Mouse (Mus musculus): ENCODE results near the gene Myf5. TPM values are rescaled to one million over a fixed set of nuclear protein-coding genes. Genes with fewer than 3 reads are reported as not detected.

The Myf5 gene
- polyA plus RNA-seq, 1 experiment: not detected

DNA sequence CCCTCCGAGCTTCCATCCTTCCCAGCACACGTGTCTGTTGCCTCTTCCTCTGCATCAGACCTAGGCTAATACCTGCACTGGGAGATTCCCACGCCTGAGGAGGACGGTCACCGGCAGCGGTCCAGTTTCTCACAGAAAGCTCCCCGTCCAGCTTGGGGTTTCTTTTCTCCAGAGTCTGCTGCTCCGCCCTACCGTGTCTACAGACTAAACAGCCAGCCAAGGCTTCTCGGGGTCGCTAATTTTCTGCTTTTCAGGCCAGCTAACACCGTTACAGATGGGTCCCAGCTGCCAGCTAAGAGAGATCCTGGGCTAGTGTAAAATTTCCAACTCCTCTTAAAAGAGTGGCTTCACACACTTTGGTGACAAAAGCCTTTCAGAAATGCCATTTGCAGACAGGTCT lies 836 bp upstream of the Myf5 start:
- Histone ChIP-seq H3K27me3 (ENCODE audit: control insufficient read depth, insufficient read depth, low read length) (no peaks in the 10 kb centered on the region), H3K36me3 (ENCODE audit: control insufficient read depth, insufficient read depth, low read length) (no peaks in the 10 kb centered on the region), H3K4me3 (ENCODE audit: control insufficient read depth, low read depth, low read length) (no peak overlapping the region), H3K27ac (ENCODE audit: control insufficient read depth, insufficient read depth, low read depth, low read length) (no peak overlapping the region), H3K4me1 (ENCODE audit: control insufficient read depth, insufficient read depth, low read length) (peaks cover 12% of the 10 kb centered on the region)
- TF ChIP-seq POLR2A (IDR thresholded peaks at IDR 0.05; ENCODE audit: control insufficient read depth, low read depth, low read length) (no peak), CTCF (IDR thresholded peaks at IDR 0.05; ENCODE audit: control insufficient read depth, insufficient read depth, insufficient replicate concordance, low read depth, low read length) (no peak)

DNA sequence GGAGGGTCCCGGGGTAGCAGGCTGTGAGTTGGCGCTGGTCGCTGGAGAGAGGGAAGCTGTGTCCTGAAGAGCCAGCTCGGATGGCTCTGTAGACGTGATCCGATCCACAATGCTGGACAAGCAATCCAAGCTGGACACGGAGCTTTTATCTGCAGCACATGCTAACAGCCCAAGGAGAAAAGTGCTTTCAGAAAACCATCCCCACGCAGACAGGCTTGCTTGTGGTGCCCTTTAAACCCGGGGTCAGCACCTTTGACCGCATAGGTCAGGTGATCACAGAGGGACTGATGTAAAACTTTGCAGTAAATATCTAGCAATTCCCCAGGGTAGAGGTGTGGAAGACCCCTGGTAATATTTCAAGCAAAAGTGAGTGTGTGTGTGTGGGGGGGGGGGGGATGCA lies 1.9 kb downstream of the Myf5 start:
- Histone ChIP-seq H3K27ac (ENCODE audit: control insufficient read depth, insufficient read depth, low read depth, low read length) (no peak overlapping the region), H3K36me3 (ENCODE audit: control insufficient read depth, insufficient read depth, low read length) (no peaks in the 10 kb centered on the region), H3K4me1 (ENCODE audit: control insufficient read depth, insufficient read depth, low read length) (peaks cover 12% of the 10 kb centered on the region), H3K27me3 (ENCODE audit: control insufficient read depth, insufficient read depth, low read length) (no peaks in the 10 kb centered on the region), H3K4me3 (ENCODE audit: control insufficient read depth, low read depth, low read length) (peak overlapping the region; percentile 8)
- no peak for TF ChIP-seq POLR2A (IDR thresholded peaks at IDR 0.05; ENCODE audit: control insufficient read depth, low read depth, low read length)
- TF ChIP-seq CTCF (IDR thresholded peaks at IDR 0.05; ENCODE audit: control insufficient read depth, insufficient read depth, insufficient replicate concordance, low read depth, low read length): no peak

DNA sequence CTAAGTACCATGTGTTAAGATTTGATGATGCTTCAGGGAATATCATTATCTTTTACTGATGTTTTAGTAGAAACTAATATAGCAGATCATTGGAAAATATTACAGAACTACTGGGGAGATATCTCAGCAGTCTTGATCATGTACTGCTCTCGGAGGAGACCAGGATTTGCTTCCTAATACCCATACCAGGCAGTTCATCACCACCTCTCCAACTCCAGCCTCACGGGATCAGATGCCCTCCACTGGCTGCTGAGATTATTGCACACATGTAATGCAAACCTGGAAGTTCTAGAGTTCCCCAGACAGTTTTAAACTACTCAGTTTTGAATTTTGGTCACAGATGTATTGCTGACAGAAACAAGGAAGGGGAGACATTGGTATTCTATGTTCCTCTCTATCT lies 12.4 kb downstream of the Myf5 start:
- H3K27ac ChIP-seq (ENCODE audit: control insufficient read depth, insufficient read depth, low read depth, low read length): no peak overlapping the region
- no peak overlapping the region for H3K4me3 ChIP-seq (ENCODE audit: control insufficient read depth, low read depth, low read length)
- H3K27me3 ChIP-seq (ENCODE audit: control insufficient read depth, insufficient read depth, low read length): no peaks in the 10 kb centered on the region
- H3K36me3 ChIP-seq (ENCODE audit: control insufficient read depth, insufficient read depth, low read length): no peaks in the 10 kb centered on the region
- no peaks in the 10 kb centered on the region for H3K4me1 ChIP-seq (ENCODE audit: control insufficient read depth, insufficient read depth, low read length)
- no peak for TF ChIP-seq CTCF (IDR thresholded peaks at IDR 0.05; ENCODE audit: control insufficient read depth, insufficient read depth, insufficient replicate concordance, low read depth, low read length)
- no peak for TF ChIP-seq POLR2A (IDR thresholded peaks at IDR 0.05; ENCODE audit: control insufficient read depth, low read depth, low read length)

DNA sequence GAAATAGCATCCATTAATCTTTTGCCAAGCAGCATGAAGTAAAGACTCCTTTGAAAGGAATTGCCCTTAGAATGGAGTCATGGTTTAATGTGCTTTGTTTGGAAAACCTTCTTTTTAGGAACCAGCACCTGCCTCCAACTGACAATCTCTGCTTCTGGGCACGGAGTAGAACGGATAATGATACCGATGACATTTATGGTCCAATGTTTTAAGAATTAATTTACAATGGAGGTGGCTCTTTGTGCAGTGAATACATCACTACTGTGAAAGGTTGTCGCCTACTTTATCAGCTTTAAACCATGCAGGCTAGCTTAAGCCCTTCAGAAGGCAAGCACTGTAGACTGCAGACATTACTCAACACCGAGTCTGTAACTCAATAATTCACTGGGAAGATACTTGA lies 14.2 kb downstream of the Myf5 start:
- TF ChIP-seq POLR2A (IDR thresholded peaks at IDR 0.05; ENCODE audit: control insufficient read depth, low read depth, low read length) (no peak), CTCF (IDR thresholded peaks at IDR 0.05; ENCODE audit: control insufficient read depth, insufficient read depth, insufficient replicate concordance, low read depth, low read length) (no peak)
- H3K4me1 ChIP-seq (ENCODE audit: control insufficient read depth, insufficient read depth, low read length): no peaks in the 10 kb centered on the region
- H3K4me3 ChIP-seq (ENCODE audit: control insufficient read depth, low read depth, low read length): no peak overlapping the region
- H3K36me3 ChIP-seq (ENCODE audit: control insufficient read depth, insufficient read depth, low read length): no peaks in the 10 kb centered on the region
- H3K27ac ChIP-seq (ENCODE audit: control insufficient read depth, insufficient read depth, low read depth, low read length): no peak overlapping the region
- no peaks in the 10 kb centered on the region for H3K27me3 ChIP-seq (ENCODE audit: control insufficient read depth, insufficient read depth, low read length)

- no peak for TF ChIP-seq CTCF (IDR thresholded peaks at IDR 0.05; ENCODE audit: control insufficient read depth, insufficient read depth, insufficient replicate concordance, low read depth, low read length)
- TF ChIP-seq POLR2A (IDR thresholded peaks at IDR 0.05; ENCODE audit: control insufficient read depth, low read depth, low read length): no peak
- H3K27ac ChIP-seq (ENCODE audit: control insufficient read depth, insufficient read depth, low read depth, low read length): no peak overlapping the region
- no peak overlapping the region for H3K4me3 ChIP-seq (ENCODE audit: control insufficient read depth, low read depth, low read length)
These were observed 18.1 kb downstream of the Myf5 start for GRCm38 (mm10) chr10:107467819-107468218.

GRCm38 (mm10) chr10:107449496-107450330 lies 36.2 kb downstream of the Myf5 start:
- no peak overlapping the region for H3K27ac ChIP-seq (ENCODE audit: control insufficient read depth, insufficient read depth, low read depth, low read length)
- H3K4me1 ChIP-seq (ENCODE audit: control insufficient read depth, insufficient read depth, low read length): no peaks in the 10 kb centered on the region
- TF ChIP-seq POLR2A (IDR thresholded peaks at IDR 0.05; ENCODE audit: control insufficient read depth, low read depth, low read length): no peak
- no peak for TF ChIP-seq CTCF (IDR thresholded peaks at IDR 0.05; ENCODE audit: control insufficient read depth, insufficient read depth, insufficient replicate concordance, low read depth, low read length)
- no peaks in the 10 kb centered on the region for H3K36me3 ChIP-seq (ENCODE audit: control insufficient read depth, insufficient read depth, low read length)
- no peaks in the 10 kb centered on the region for H3K27me3 ChIP-seq (ENCODE audit: control insufficient read depth, insufficient read depth, low read length)
- H3K4me3 ChIP-seq (ENCODE audit: control insufficient read depth, low read depth, low read length): no peak overlapping the region

More at GRCm38 (mm10) chr10:107467819-107468218, 18.1 kb downstream of the Myf5 start:
- Histone ChIP-seq H3K36me3 (ENCODE audit: control insufficient read depth, insufficient read depth, low read length) (no peaks in the 10 kb centered on the region), H3K27me3 (ENCODE audit: control insufficient read depth, insufficient read depth, low read length) (no peaks in the 10 kb centered on the region), H3K4me1 (ENCODE audit: control insufficient read depth, insufficient read depth, low read length) (no peaks in the 10 kb centered on the region)

DNA sequence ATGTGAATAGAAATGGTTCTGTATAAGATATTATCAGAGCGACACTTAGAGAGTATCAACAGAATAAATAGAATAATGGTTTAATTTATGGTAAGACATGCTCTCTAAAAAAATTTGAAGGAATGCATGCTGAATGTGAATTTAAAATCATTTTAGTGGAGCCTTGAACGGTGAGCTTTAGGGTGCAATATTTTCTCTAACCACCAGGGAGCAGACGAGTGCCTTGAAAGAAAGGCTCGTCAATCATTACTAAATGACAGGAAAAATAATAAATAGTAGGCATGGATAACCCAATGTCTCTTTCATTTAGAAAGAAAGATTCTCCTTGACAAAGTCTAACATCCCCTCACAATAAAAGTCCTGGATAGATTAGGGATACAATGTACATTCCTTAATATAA lies 43.2 kb downstream of the Myf5 start:
- no peaks in the 10 kb centered on the region for H3K4me1 ChIP-seq (ENCODE audit: control insufficient read depth, insufficient read depth, low read length)
- no peak overlapping the region for H3K27ac ChIP-seq (ENCODE audit: control insufficient read depth, insufficient read depth, low read depth, low read length)
- no peak for TF ChIP-seq POLR2A (IDR thresholded peaks at IDR 0.05; ENCODE audit: control insufficient read depth, low read depth, low read length)
- no peak for TF ChIP-seq CTCF (IDR thresholded peaks at IDR 0.05; ENCODE audit: control insufficient read depth, insufficient read depth, insufficient replicate concordance, low read depth, low read length)
- no peak overlapping the region for H3K4me3 ChIP-seq (ENCODE audit: control insufficient read depth, low read depth, low read length)
- no peaks in the 10 kb centered on the region for H3K36me3 ChIP-seq (ENCODE audit: control insufficient read depth, insufficient read depth, low read length)
- H3K27me3 ChIP-seq (ENCODE audit: control insufficient read depth, insufficient read depth, low read length): no peaks in the 10 kb centered on the region

Measured in testis, adult 2 months (tissue).